Mouse (Mus musculus) CD8-positive naive resting alpha-beta T cell, adult 57 days (primary cell): ENCODE data around the gene Meig1. TPM values are rescaled to one million over a fixed set of nuclear protein-coding genes. Genes with fewer than 3 reads are reported as not detected.

Source experiments
- total RNA-seq: library from RNA; stranded (reverse); gene quantifications from one replicate; pipeline ENCODE4 v1.2.4, GENCODE M21; 2023

Gene Meig1
- not detected for total RNA-seq

DNA sequence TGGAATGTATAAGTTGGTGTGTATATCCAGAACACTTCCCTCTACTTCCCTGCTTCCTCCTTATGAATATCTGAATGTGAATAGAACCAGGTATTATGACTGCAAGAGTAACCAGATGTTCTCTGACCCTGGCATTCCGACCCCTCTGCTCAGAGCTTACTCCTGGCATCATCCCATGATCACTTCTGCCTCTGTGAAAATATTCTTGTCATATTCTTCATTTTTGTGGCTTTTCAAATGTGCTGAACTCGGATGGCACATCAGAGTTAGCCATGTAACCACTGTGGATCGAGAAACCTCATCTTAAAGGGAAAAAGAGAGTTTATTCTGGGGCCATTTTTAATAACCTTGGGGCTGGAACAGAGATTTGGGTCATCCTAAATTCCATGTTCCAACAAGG, at the start of gene Meig1:
Gene Meig1 (minus strand): TSS at position 101 of the 400 bp plus-strand sequence.

DNA sequence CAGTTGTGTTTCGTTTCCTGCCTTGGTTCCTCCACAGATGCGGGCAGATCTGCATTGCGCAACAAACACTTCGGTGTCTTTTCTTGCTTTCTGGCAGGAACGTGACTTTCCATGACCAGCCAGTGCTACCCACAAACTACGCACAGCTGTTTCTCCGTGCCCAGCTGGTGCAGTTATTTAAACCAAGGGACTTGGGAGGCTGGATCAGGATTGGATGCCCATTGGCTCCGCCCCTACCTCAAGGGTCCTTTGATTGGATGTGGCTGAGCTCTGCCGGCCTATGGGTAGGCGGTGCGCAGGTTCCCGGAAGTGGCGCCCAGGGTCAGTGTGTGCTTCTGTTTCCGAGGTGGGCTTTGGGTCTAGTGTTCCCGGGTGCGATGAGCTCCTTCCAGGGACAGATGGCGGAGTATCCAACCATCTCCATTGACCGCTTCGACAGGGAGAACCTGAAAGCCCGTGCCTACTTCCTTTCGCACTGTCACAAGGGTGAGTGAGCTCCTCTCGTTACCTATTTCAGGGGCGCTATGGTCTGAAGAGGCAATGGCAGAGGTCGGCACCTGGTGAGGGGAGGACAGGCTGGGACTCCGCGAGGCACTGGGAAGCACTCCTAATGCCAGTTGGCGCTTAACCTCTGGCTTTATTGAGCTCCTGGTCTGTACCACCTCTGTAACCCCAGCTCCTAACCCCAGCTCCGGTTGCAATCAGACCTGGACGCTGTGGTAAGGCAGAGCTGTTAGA, 1.6 kb upstream of the Meig1 start, which contains the start of gene Dclre1c:
Gene Dclre1c (plus strand): TSS at position 291 of the 738 bp plus-strand sequence.

DNA sequence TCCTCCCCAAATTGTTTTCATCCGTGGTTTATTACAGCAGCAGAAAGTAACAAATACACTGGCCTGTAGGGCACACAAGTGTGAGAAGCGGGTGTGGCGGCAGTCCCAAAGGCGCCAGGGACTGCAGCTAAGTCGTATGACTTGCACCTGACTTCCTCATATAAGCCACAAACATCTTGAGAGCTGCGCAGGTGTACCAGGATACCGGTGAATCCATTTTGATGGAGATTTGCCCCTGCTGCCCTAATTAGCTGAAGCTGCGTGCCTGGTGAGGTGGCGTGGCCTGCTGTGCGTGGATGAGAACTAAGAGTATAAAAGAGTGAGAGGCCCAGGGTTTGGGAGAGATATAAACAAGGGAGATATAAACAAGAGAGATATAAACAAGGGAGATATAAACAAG, 25.3 kb downstream of the Meig1 start, which contains the start of gene Olah:
Gene Olah (minus strand): TSS at position 101 of the 400 bp plus-strand sequence.

Other genes starting within 250 kb of the Meig1 start
- 33.3 TPM for gene Nmt2, start 138.4 kb downstream of the Meig1 start, total RNA-seq
- 5.3 TPM for gene Rpp38, start 90.0 kb downstream of the Meig1 start, total RNA-seq
- gene Acbd7, start 86.5 kb downstream of the Meig1 start, total RNA-seq, result not detected
- not detected for gene Olah, start 25.4 kb downstream of the Meig1 start, total RNA-seq
- 36.7 TPM for gene Dclre1c, start 1.5 kb upstream of the Meig1 start, total RNA-seq
- 1.3 TPM for gene Suv39h2, start 52.4 kb upstream of the Meig1 start, total RNA-seq
- gene Gm45902, start 90.1 kb upstream of the Meig1 start, total RNA-seq, result 22.5 TPM
- gene Hspa14, start 90.2 kb upstream of the Meig1 start, total RNA-seq, result 105 TPM
- gene Cdnf, start 90.4 kb upstream of the Meig1 start, total RNA-seq, result 1.4 TPM
- 311 TPM for gene Fam107b, start 147.8 kb upstream of the Meig1 start, total RNA-seq